Mouse (Mus musculus): Measurements from ENCODE around the gene Bcl11b.

DNA sequence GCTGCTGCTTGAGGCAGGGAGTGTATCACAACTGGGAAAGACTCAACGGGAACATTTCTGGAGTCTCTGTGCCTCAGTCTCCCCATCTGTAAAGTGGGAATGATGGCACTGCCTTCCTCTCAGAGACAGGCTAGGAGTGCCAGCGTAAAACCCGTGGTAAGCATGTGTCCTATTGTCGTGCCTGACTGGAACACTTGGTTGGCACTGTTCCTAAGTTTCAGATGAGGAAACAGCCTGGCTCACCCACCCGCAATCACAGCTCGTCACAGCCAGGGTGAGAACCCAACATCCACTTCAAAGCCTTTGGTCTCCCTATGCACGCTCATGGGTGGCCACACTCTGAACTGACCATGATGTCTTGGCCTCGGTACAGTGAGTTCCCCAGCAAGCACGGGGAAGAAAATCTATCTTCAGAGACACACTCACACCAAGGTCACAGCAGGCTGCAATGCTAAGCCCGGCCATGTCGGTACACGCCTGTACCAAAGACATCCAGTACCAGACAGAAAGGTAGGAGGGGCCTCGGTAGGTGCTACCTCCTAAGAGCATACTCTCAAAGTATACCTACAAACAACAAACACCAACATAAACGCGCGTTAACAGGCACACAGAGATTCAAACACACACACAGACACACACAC is 50.2 kb downstream of the Bcl11b start:
- TF ChIP-seq POLR2A (IDR thresholded peaks at IDR 0.05; ENCODE audit: low read depth, low read length) (no peak), CTCF (IDR thresholded peaks at IDR 0.05; ENCODE audit: extremely low read depth, insufficient read depth, insufficient read length, insufficient replicate concordance) (no peak)

All from spleen, adult 2 months (tissue).